Mouse (Mus musculus) C2C12 (cell line): ENCODE data around the gene Sertad3.

Experiments used
- CTCF ChIP-seq: IDR thresholded peaks from one replicate; pipeline ENCODE4 v1.5.1; 2011; ENCODE audit not compliant: control insufficient read depth, insufficient read depth, insufficient read length
- MYOG ChIP-seq: IDR thresholded peaks from one replicate; pipeline ENCODE4 v1.6.1; 2011; ENCODE audit not compliant: control insufficient read depth, insufficient read length; ENCODE audit errors: extremely low read depth

- no peak for TF ChIP-seq MYOG
- TF ChIP-seq CTCF, result no peak
Observed at GRCm38 (mm10) chr7:27510809-27511208, 37.2 kb downstream of the Sertad3 start.
